Mouse (Mus musculus): ENCODE data around the gene Igfbp7.

GRCm38 (mm10) chr5:77400823-77401222, 7.0 kb downstream of the Igfbp7 start:
- TF ChIP-seq CTCF (IDR thresholded peaks at IDR 0.05; ENCODE audit: low read depth, low read length): no peak
- no peak for TF ChIP-seq GATA1 (IDR thresholded peaks at IDR 0.05; ENCODE audit: borderline replicate concordance, low read length)
- no peak for TF ChIP-seq POLR2AphosphoS5 (IDR thresholded peaks at IDR 0.05; ENCODE audit: insufficient replicate concordance, low read depth, low read length)
- no peak for TF ChIP-seq TAL1 (conservative IDR thresholded peaks at IDR 0.05; ENCODE audit: low read depth, low read length)
